Mouse (Mus musculus) lung, embryonic 15.5 days (tissue): ENCODE measurements around the gene Sp3. TPM values are rescaled to one million over a fixed set of nuclear protein-coding genes. Genes with fewer than 3 reads are reported as not detected.
A peak's percentile ranks its signal among the peaks of the same experiment; 100 is the strongest.
"Not testable (repeated sequence)": the region's sequence is repeated elsewhere in the genome, so short reads cannot be mapped to it uniquely, and the experiment has no call there.

Source experiments
- ATAC-seq: fragments of 200-750 bp; cut with Nextera tagmentation; 2 replicates; pipeline ENCODE4 v1.8.0; 2017; ENCODE audit warnings: moderate number of reproducible peaks, borderline replicate concordance; ENCODE audit not compliant: low FRiP score, low TSS enrichment; ENCODE audit errors: extremely low read depth
- H3K27ac ChIP-seq: fragments of 300-500 bp; sonication (generic); 2 replicates; pipeline ENCODE4 v1.5.1; 2015; ENCODE audit warnings: moderate library complexity, mild to moderate bottlenecking, inconsistent platforms
- H3K27me3 ChIP-seq: fragments of 300-500 bp; sonication (generic); 2 replicates; pipeline ENCODE4 v1.6.1; 2015; ENCODE audit warnings: inconsistent platforms
- H3K36me3 ChIP-seq: fragments of 300-500 bp; sonication (generic); 2 replicates; pipeline ENCODE4 v1.6.1; 2015; ENCODE audit warnings: inconsistent platforms
- H3K4me1 ChIP-seq: fragments of 300-500 bp; sonication (generic); 2 replicates; pipeline ENCODE4 v1.6.1; 2015; ENCODE audit warnings: inconsistent platforms
- H3K4me2 ChIP-seq: fragments of 300-500 bp; sonication (generic); 2 replicates; pipeline ENCODE4 v1.6.1; 2015; ENCODE audit warnings: inconsistent platforms, mild to moderate bottlenecking, moderate library complexity
- H3K4me3 ChIP-seq: fragments of 300-500 bp; sonication (generic); 2 replicates; pipeline ENCODE4 v1.5.1; 2015; ENCODE audit warnings: mild to moderate bottlenecking, inconsistent platforms
- H3K9ac ChIP-seq: fragments of 300-500 bp; sonication (generic); 2 replicates; pipeline ENCODE4 v1.6.1; 2015; ENCODE audit warnings: inconsistent platforms
- H3K9me3 ChIP-seq: fragments of 300-500 bp; sonication (generic); 2 replicates; pipeline ENCODE4 v1.6.1; 2016; ENCODE audit warnings: inconsistent platforms
- WGBS: fragments of 180-500 bp; shearing (Covaris S2); methylation state at CpG from one replicate; pipeline ENCODE4 v1.1.7; 2015; 5-methylcytosine and 5-hydroxymethylcytosine counted together
- polyA plus RNA-seq: library from polyadenylated mRNA; unstranded; fragments of >200 nt; fragmentation: Nextera tagmentation; extraction: Ambion mirVana; gene quantifications from 2 replicates; pipeline ENCODE4 v1.2.1, GENCODE M21; 2015

The Sp3 gene
- polyA plus RNA-seq, result 57.5 and 59.1 TPM in 2 replicates

- Histone ChIP-seq H3K9ac (peak within 1 kb of the TSS; percentile 99), H3K27me3 (no peaks in the 10 kb centered on the region), H3K4me2 (peak within 1 kb of the TSS; percentile 72), H3K27ac (peak within 1 kb of the TSS; percentile 100), H3K4me3 (peak within 1 kb of the TSS; percentile 84), H3K36me3 (0 out of 2 replicates have a peak, but pooled peaks cover 2% of the 10 kb centered on the region), H3K9me3 (no peaks in the 10 kb centered on the region), H3K4me1 (peaks cover 23% of the 10 kb centered on the region)
- ATAC-seq, result peak; percentile 87
- whole genome bisulfite sequencing, result under 1% methylated on average over 62 of the region's 64 CpGs
Measured at GRCm38 (mm10) chr2:72980337-72981074, at the start of gene Sp3. Gene Sp3 (minus strand): TSS chr2:72980446.

GRCm38 (mm10) chr2:73029846-73030245 is 49.6 kb upstream of the Sp3 start:
- no peaks in the 10 kb centered on the region for H3K27me3 ChIP-seq
- H3K36me3 ChIP-seq, result no peaks in the 10 kb centered on the region
- WGBS, result 90% methylated on average over 3 of the region's 3 CpGs
- no peak overlapping the region for H3K9ac ChIP-seq
- no peaks in the 10 kb centered on the region for H3K9me3 ChIP-seq
- H3K4me3 ChIP-seq, result no peak overlapping the region
- H3K4me2 ChIP-seq, result no peak overlapping the region
- ATAC-seq, result no peak
- no peak overlapping the region for H3K27ac ChIP-seq
- no peaks in the 10 kb centered on the region for H3K4me1 ChIP-seq

GRCm38 (mm10) chr2:73028019-73028418 is 47.8 kb upstream of the Sp3 start:
- Histone ChIP-seq H3K9me3 (no peaks in the 10 kb centered on the region), H3K4me3 (no peak overlapping the region), H3K27me3 (no peaks in the 10 kb centered on the region), H3K4me2 (no peak overlapping the region), H3K9ac (no peak overlapping the region), H3K4me1 (no peaks in the 10 kb centered on the region), H3K27ac (no peak overlapping the region), H3K36me3 (no peaks in the 10 kb centered on the region)
- 43% methylated on average over 3 of the region's 3 CpGs for WGBS
- no peak for ATAC-seq

GRCm38 (mm10) chr2:73027126-73027525 is 46.9 kb upstream of the Sp3 start:
- no peak for ATAC-seq
- H3K9ac ChIP-seq, result no peak overlapping the region
- no peak overlapping the region for H3K4me2 ChIP-seq
- H3K36me3 ChIP-seq, result no peaks in the 10 kb centered on the region
- 27% methylated on average over 3 of the region's 3 CpGs for WGBS
- no peak overlapping the region for H3K27ac ChIP-seq
- H3K4me1 ChIP-seq, result no peaks in the 10 kb centered on the region
- no peaks in the 10 kb centered on the region for H3K9me3 ChIP-seq
- no peaks in the 10 kb centered on the region for H3K27me3 ChIP-seq
- no peak overlapping the region for H3K4me3 ChIP-seq

- H3K4me3 ChIP-seq, result no peak overlapping the region
- H3K4me1 ChIP-seq, result no peaks in the 10 kb centered on the region
- no peaks in the 10 kb centered on the region for H3K36me3 ChIP-seq
- no peak overlapping the region for H3K9ac ChIP-seq
- no peaks in the 10 kb centered on the region for H3K9me3 ChIP-seq
- no peaks in the 10 kb centered on the region for H3K27me3 ChIP-seq
- no peak overlapping the region for H3K27ac ChIP-seq
- peak; percentile 65; the same call in 1 of the 2 replicates for ATAC-seq
- WGBS, result 45% methylated on average over 6 of the region's 6 CpGs
- no peak overlapping the region for H3K4me2 ChIP-seq
Measured at GRCm38 (mm10) chr2:73023803-73024202, 43.6 kb upstream of the Sp3 start.

- Histone ChIP-seq H3K4me1 (no peaks in the 10 kb centered on the region), H3K4me2 (no peak overlapping the region), H3K27ac (no peak overlapping the region), H3K36me3 (no peaks in the 10 kb centered on the region), H3K9ac (no peak overlapping the region), H3K27me3 (no peaks in the 10 kb centered on the region), H3K4me3 (no peak overlapping the region), H3K9me3 (no peaks in the 10 kb centered on the region)
- 73% methylated on average over 6 of the region's 6 CpGs for WGBS
- ATAC-seq, result no peak
Measured at GRCm38 (mm10) chr2:73021046-73021445, 40.8 kb upstream of the Sp3 start.

GRCm38 (mm10) chr2:73019371-73020146 is 39.3 kb upstream of the Sp3 start:
- 47% methylated on average over 9 of the region's 9 CpGs for WGBS
- ATAC-seq, result no peak

GRCm38 (mm10) chr2:73014063-73014462 is 33.8 kb upstream of the Sp3 start:
- not testable (repeated sequence) for H3K27me3 ChIP-seq, H3K4me1 ChIP-seq, H3K4me3 ChIP-seq, H3K4me2 ChIP-seq, H3K27ac ChIP-seq, H3K9me3 ChIP-seq, ATAC-seq, H3K36me3 ChIP-seq, H3K9ac ChIP-seq
- WGBS, result 66% methylated on average over 9 of the region's 9 CpGs

More at GRCm38 (mm10) chr2:73019371-73020146, 39.3 kb upstream of the Sp3 start:
- no peaks in the 10 kb centered on the region for H3K9me3 ChIP-seq
- H3K4me2 ChIP-seq, result no peak overlapping the region
- no peaks in the 10 kb centered on the region for H3K4me1 ChIP-seq
- no peak overlapping the region for H3K9ac ChIP-seq
- H3K4me3 ChIP-seq, result no peak overlapping the region
- no peaks in the 10 kb centered on the region for H3K27me3 ChIP-seq
- H3K27ac ChIP-seq, result no peak overlapping the region
- no peaks in the 10 kb centered on the region for H3K36me3 ChIP-seq

- no peaks in the 10 kb centered on the region for H3K36me3 ChIP-seq
- no peak for ATAC-seq
- no peaks in the 10 kb centered on the region for H3K4me1 ChIP-seq
- H3K4me2 ChIP-seq, result no peak overlapping the region
- H3K27ac ChIP-seq, result no peak overlapping the region
- H3K4me3 ChIP-seq, result no peak overlapping the region
- no peaks in the 10 kb centered on the region for H3K27me3 ChIP-seq
- H3K9ac ChIP-seq, result no peak overlapping the region
- peaks cover 5% of the 10 kb centered on the region for H3K9me3 ChIP-seq
- 65% methylated on average over 18 of the region's 20 CpGs for WGBS
Measured at GRCm38 (mm10) chr2:73012636-73013035, 32.4 kb upstream of the Sp3 start.

GRCm38 (mm10) chr2:73007472-73007871 is 27.2 kb upstream of the Sp3 start:
- no peak overlapping the region for H3K4me3 ChIP-seq
- no peaks in the 10 kb centered on the region for H3K27me3 ChIP-seq
- no peak overlapping the region for H3K9ac ChIP-seq
- ATAC-seq, result no peak
- H3K36me3 ChIP-seq, result no peaks in the 10 kb centered on the region
- H3K4me1 ChIP-seq, result peaks cover 31% of the 10 kb centered on the region
- peaks cover 5% of the 10 kb centered on the region for H3K9me3 ChIP-seq
- H3K4me2 ChIP-seq, result no peak overlapping the region
- H3K27ac ChIP-seq, result no peak overlapping the region
- 88% methylated on average over 9 of the region's 9 CpGs for WGBS

GRCm38 (mm10) chr2:73005611-73006515 is 25.6 kb upstream of the Sp3 start:
- no peak for ATAC-seq
- H3K36me3 ChIP-seq, result no peaks in the 10 kb centered on the region
- peaks cover 5% of the 10 kb centered on the region for H3K9me3 ChIP-seq
- no peak overlapping the region for H3K4me3 ChIP-seq
- H3K27me3 ChIP-seq, result no peaks in the 10 kb centered on the region
- no peak overlapping the region for H3K9ac ChIP-seq
- WGBS, result 50% methylated on average over 3 of the region's 3 CpGs
- H3K4me1 ChIP-seq, result peaks cover 31% of the 10 kb centered on the region
- peak overlapping the region; percentile 93 for H3K27ac ChIP-seq
- no peak overlapping the region for H3K4me2 ChIP-seq
